Mouse (Mus musculus): ENCODE results near the gene Lcat.

The Lcat gene

DNA sequence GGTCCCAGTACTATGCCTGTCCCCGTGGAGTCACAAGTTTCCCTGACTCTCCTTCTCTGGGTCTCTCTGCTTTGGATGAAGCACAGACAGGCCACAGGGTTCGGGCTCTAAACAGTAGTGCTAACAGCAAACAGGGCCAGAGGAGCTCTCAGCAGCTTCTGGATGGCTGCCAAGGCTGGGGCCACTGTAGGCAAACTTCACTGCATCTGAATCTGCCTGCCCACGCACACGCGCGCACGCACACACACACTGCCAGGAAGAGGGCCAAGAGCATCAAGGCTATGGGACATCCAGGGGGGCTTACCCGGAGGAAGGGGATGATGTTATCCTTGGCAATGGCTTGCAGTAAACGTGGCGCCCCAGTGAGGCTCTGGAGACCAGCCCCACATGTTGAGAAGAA lies 6.2 kb upstream of the Lcat start:
- DNase-seq (ENCODE audit: low spot score in 2 of 2): peak in 1 of 2 experiments; percentile 34

DNA sequence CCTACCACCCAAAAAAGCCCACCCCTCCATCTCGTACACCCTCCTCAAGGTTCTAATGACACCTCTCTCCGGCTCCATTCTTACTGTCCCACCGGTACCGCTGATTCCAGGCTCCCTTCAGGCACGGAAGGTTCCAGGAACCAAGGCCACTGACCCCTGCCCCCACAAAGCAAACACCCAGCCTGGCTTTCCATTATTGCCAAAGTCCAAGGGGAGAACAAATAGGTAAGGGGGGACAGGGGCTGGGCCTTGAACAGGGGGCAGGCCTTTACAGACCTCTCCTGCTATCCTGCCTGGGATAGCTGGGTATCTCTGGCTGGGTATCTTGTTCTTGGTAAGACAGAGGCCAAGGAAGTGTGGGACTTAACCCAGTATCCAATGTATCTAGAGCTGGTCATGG lies 640 bp downstream of the Lcat start:
- no peak for DNase-seq (ENCODE audit: low spot score in 2 of 2)

DNA sequence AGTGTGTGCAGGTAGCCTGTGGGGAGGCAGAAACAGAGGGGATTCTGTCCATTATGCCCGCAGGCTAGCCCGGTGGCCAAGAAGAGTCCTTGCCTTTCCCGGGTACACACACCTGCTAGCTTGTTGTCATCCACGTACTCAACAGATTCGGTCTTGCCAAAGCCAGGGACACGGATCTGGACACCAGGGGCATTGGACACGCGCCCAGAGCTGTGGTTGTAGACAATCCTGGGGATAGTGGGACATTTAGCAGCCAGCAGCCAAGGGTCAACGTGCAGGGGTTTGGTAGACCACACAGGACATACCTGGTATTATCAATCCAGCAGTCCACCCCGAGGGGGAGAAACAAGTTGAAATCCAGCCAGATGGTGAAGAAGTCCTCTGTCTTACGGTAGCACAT lies 1.2 kb downstream of the Lcat start:
- DNase-seq (ENCODE audit: low spot score in 2 of 2): no peak

DNA sequence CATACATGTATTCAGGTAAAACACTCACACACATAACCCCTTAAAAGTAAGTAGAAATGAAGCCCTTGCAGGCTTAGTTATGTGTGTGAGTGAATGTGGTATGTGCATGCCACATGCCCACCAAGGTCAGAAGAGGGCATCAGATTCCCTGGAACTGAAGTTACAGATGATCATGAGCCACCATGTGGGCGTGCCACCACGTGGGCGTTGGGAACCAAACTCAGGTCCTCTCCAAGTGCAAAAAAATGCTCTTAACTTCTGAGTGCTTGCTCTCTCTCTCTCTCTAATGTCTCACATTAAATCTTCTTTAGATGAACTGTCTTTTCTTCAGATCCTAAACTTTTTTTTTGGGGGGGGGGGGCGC lies 4.9 kb downstream of the Lcat start, which contains the start of gene Psmb10:
Psmb10 (minus strand) TSS at position 139 of the 364 bp plus-strand sequence.
- DNase-seq (ENCODE audit: low spot score in 2 of 2): no peak

DNA sequence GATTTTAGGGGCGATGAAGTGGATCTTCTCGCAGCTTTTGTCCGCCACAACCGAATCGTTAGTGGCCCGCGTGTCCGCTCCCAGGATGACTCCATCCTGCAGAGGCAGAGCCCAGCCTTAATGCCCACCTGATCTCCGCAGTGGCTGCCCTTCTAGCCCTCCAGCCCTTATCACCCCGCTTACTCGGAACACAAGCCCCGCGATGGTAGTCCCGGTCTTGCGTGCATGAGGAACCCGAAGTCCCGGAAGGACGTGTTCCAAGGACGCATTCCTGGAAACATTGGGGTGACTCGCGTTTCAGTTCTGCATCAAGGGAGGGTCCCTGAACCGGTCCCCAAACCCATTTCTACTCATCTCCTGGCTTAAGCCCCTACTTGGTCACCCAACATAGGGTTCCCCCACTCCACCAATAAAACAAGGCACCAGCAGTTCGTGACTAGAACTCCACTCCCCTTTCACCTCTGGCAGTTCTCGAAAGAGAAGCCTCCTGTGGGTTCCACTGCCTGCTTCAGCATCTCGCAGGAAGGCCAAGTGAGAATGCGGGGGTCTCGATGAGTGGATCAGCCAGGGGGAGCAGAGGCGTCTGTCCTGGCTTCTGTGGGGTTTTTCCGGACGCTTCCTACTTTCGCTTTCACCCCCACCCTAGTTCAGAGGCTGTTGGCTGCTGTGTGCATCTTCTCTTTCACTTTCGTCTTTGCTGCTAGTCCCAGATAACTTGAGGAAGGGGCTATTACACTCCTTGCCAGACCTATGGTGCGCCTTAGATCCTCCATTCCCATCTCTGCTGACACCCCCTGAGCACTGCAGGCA lies 5.5 kb downstream of the Lcat start:
- peak; percentile 72 to 82 for DNase-seq (ENCODE audit: low spot score in 2 of 2)

DNA sequence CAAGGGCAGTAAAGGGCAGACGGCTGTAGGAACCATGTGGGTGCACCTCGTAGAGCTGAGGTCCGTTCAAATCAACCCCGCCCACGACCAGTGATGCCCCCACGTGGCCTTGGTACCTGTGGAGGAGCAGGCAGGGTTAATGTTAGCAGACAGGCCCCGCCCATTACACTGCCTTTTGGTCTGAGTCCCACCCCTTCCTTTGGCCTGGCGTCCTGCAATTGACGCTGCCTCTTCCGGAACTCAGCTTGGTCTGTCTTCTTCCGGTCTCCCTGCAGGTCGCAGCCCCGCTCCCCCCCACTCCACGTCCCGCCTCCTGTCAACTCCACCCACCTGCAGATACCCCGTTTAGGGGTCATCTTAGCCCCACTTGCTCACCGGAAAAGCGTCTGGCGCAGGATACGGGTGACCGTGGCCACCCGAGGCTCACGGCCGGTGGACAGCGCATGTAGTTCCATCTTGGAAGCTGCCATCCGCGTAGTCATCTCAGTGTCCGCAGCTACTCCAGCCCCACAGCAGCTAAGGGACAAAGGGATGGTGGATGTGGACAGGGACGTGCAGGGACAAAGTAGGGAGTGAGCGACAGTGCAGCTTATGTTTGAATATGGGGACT lies 6.2 kb downstream of the Lcat start:
- peak; percentile 91 to 93 for DNase-seq (ENCODE audit: low spot score in 2 of 2)

DNA sequence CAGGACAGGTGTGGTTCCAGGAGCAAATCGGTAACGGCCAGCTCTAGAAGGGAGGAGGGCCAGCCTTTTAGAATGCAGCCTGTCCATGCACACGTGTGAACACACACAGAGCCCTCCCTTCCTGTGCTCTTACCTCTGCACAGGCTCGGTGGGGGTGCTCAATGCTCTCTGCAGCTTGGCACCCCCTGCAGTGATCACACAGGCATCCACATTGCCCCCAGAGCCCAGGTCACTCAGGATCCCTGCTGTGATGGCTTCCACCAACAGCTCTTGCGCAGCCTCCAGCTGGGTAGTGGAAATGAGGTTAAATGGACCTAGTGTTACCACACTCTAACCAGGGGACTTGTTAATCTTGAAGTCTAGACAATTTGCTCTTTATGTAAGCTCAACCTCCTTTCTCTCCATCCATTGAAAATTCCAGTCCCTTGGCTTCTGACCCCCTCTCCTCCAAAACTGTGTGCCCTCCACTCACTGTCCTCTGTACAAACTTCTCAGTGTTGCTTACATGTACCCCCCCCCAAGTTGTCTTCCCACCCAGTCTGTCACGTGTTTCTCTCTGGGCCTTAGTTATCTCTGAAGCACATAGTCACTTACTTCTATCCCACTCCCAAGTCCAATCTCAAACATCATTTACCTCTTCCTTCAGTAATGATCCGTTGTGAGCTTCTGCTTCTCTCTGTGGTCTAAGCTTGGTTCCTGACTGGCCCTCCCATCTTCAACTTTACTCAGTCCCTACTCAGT lies 7.1 kb downstream of the Lcat start:
- DNase-seq (ENCODE audit: low spot score in 2 of 2): no peak

DNA sequence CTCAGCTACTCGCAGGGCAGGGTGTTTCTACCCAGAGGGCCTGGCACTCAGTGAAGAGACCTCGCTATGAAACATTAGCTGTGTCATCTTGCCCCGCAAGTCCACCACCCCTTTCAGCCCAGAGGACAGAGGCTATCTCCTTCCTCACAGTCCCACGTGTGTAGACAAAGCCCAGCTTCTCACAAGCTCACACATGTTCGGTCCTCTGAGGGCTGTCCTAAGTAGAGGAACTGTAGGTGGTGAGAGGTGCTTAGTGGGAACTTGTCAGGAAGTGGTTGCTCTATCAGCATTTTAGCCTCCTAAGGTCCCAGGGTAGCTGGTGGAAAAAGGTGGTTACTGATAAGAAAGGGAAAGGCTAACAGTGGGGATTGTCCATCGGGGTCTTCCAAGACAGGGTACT lies 8.1 kb downstream of the Lcat start:
- no peak for DNase-seq (ENCODE audit: low spot score in 2 of 2)

DNA sequence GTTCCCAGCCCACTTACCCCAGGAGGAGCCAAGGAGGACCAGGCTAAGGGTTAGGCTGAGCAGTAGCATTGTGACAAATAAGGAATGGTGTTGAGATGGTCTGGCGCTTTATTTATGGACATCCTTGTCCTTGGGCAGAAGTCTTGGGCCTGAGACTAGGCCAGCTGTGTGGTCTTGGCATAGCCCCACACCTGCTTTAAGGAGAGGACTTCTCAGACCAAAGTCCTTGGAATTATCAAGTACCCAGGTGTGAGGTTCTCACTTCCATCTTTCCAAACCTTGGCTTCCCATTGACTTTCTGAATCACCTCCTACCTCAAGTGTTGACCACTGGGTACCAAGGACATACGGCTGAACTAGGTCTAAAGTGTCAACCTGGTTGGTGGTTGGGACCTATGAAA lies 9.4 kb downstream of the Lcat start, which contains the start of gene Ctrl:
Ctrl (minus strand) TSS at position 101 of the 400 bp plus-strand sequence.
- DNase-seq (ENCODE audit: low spot score in 2 of 2): no peak

DNA sequence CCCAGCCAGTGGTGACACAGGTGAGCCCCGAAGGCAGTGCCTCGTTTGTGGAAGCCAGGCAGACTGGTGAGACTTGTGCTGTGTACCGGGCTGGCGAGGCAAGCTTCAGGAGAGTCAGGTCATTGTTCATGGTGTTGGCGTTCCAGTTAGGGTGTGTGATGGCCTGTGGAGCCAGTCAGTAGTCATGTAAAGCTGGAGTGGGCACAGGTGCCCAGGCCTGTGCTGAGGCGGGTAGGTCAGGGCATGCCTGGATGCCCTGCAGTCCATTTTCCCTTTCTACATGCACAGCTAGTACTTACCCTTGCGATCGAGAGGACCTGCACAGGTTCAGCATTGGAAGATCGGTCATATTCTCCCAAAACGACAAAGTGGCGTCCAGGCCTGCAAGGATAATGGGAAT lies 10.7 kb downstream of the Lcat start:
- DNase-seq (ENCODE audit: low spot score in 2 of 2): no peak

DNA sequence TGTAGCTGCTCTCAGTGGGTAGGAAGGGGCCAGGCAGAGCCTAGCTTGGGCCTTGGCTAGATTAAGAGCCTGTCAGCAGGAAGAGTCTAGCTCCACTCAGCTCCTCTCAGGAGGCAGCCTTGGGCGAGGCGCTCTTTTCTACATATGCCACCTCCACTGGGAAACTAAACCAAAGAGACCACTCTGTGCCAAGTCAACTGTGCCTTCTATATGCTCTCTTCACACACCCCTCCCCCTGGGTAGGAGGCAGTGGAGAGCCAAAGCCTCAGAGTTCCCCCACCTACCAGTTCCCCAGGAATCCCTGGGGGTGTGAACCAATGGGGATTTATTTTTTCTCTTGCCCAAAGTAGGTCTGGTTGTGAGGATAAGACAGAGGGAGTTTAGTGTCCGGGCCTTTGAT lies 11.9 kb downstream of the Lcat start:
- DNase-seq (ENCODE audit: low spot score in 2 of 2): no peak

DNA sequence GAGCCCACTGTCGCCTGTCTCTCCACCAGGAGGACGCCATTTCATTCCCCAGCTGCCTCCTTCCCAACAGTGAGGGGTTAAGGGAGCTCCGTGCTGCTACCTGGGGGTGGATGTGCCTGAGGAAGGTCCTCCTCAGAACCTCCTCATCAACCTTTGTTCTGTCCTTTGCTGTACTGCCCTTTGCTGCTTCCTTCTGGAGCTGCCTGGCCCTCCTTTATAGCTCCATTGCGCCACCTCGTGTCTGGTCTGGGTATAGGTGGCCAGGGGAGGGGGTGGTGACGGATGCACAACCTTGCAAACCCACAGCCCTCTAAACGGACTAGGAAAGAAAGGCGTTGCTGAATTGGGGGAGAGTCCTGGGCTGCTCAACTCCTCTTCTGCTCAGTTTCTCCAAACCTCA lies 12.6 kb downstream of the Lcat start:
- DNase-seq (ENCODE audit: low spot score in 2 of 2): peak; percentile 72 to 77

DNA sequence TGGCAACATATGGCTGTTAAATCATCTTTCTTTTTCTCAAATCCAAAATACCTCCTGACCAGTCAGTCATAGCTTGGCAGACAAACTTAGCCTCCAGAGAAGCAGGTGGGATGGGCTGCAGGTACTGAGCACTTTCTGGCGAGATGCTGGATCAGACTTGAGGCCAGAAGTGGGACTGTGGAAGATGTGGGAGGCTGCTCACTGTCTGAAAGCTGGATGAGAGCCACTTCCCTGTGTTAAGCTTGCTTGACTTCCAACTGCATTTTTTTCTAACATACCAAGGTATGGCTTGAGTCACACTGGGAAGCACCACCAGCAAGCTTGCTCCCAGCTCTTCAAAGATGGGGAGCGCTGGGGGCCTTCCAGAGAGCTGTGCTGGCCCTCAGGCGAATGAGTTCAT lies 18.1 kb downstream of the Lcat start:
- no peak for DNase-seq (ENCODE audit: low spot score in 2 of 2)

DNA sequence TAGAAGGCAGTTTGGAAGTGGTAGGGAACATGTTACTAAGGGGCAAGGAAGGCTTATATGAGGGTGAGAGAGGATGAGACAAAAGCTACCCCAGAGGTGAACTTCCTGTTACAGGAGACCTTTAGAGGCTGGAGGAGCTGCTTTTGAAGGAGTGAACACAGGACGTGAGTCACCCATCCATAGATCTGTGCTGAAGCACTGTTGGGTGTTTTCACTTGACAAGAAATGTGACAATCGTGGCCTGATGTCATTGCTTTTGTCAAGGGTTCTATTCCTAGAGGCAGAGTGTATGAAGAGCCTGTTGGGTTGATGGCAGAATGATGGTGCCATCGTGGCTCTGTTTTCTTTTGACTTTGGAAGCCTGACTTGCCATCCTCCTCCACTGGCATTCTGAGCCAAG lies 23.8 kb downstream of the Lcat start:
- DNase-seq (ENCODE audit: low spot score in 2 of 2): no peak

DNA sequence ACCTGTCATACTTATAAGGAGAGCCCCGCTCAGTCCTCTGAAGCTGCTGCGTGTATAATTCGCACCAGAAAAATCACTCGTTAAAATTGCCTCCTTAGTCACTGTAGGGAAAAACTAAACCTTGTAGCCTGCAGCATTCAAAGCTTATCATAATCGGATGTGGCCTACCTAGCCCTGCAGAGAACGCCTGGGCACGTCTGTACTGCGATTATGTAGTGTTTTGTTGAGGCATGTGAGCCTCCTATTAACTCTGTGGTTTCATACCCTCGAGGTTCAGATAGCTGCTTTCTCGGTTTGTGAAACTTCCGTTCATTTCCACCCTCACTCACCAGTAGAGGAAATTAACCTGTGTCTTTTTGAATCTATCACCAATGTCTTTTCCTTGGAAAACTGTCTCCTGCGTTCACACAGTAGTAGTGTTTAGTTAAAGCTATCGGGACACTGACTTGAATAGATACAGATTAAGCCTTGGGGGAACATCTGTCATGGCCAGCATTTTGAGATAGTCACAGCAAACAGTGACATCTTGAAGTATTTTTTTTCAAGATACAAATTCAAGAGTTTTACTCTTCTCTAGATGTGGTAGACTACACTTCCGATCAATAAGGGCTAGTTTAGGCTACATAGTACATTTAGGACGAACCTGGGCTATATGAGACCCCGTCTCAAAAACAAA lies 42.1 kb downstream of the Lcat start:
- DNase-seq (ENCODE audit: low spot score in 2 of 2): no peak

DNA sequence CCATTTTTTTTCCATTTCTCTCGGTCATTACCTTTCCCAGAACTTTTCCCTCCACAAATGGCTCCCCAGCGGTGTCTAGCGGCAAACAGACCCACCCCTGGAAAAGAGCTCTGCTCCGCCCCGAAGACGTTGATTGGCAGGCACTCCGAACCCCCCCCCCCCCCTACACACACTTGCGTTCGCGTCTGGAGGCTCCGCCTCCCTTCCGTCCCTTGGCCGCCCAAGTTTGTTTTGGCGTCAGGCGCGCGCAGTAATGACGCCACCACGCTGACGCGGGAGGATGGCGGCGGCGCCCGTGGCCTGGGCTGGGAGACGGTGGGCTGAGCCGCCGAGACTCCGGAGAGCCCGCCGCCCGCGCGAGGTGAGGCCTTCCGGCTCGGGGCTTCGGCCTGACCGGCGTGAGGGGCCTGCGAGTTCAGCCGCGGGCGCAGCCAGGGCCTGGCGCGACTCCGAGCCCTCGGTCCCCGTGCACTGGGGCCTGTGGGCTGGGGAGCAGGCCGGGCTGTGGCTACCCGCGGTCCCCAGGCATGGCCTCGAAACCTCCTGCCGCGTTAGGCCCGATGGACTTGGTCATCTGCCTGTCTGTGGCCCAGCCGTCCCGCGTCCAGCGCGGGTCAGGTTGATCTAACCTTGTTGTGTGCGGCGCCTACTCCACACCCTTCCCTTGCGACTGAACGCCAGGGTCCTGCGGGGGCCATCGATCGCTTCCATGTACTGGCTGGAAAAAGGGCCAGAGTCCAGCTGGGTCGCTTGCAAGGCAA lies 42.8 kb downstream of the Lcat start, which contains the start of gene Pskh1:
Pskh1 (plus strand) TSS at position 262 of the 761 bp plus-strand sequence.
- DNase-seq (ENCODE audit: low spot score in 2 of 2): peak; percentile 92

DNA sequence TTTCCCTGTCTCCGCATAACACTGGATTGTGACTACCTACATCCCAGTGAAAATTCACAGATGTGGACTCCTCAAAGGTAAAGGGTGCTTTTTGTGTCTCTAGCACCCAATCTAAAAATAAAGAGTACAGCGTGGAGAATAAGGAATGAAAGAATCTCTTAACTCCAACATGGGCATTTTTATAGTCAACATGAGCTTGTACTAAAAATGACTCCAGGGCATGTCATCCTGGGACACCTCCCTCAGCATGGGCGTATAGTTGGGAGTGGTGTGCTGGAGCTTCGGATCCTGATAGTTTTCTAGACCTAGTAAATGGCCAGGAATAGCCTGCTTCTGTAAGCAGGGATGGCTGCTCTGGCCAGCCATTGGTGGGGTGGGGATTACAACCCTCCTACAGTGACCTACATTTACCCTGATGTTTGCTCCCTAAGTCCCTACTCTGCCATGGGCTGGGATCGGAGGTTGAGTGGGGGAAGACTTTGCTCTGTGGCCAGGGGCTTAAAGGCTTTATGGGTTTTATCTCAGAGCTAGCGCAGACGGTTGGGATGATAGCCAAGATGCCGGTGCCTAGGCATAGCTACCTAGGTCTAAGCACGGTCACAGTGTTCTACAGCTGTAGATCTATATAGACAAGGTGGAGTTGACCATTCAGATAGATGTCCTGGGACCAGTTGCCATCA lies 45.2 kb downstream of the Lcat start:
- DNase-seq (ENCODE audit: low spot score in 2 of 2): no peak

DNA sequence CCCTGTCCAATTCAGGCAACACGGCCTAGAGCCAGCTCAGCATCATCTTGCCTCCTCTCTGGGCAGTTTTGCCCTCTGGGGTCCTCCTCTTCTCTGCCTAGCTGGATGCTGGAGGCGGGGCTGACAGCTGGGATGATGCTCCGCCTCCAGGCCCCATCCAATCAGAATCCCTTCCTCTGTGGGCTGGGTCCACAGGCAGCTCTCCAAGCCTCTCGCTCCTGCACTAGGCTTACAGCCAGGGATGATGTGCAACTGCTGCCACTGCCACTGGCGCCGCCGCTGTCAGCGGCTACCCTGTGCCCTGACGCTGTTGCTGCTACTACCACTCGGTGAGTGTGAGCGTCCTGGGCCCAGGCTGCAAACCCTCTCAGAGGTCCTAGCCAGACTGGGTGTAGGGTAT lies 49.8 kb downstream of the Lcat start, which contains the start of gene Nrn1l:
Nrn1l (plus strand) TSS at position 229 of the 400 bp plus-strand sequence.
- DNase-seq (ENCODE audit: low spot score in 2 of 2): peak; percentile 73 to 77

DNA sequence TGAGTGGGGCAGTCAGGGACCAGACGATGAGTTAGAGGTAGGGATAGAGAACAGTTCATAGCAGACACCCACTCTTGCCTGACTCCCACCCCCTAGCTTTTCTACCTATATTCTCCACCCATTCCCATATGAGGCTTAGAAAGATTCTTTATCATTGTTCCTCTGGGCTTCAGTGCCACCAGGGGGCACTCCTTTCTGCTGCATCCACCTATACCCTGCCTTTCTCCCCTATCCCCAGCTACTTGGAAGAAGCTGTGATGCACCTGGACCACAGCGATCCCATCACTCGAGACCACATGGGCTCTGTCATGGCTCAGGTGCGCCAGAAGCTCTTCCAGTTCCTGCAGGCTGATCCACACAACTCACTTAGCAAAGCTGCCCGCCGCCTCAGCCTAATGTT lies 50.8 kb downstream of the Lcat start:
- DNase-seq (ENCODE audit: low spot score in 2 of 2): no peak

DNA sequence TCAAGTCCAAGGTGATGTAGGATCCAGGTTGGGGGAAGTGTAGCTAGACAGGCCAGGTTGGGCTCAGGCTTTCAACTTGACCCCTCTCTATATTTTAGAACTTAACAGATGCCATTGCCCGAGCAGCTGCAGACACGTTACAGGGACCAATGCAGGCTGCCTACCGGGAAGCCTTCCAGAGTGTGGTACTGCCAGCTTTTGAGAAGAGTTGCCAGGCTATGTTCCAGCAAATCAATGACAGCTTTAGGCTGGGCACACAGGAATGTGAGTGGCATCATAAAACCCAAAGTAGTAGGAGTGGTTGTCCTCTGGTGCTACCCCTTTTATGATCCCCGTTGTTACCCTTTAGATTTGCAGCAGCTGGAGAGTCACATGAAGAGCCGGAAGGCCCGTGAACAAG lies 52.3 kb downstream of the Lcat start:
- peak; percentile 46 to 58 for DNase-seq (ENCODE audit: low spot score in 2 of 2)

All from heart, adult 9 months (tissue).